Mouse (Mus musculus) intestine, postnatal 0 days (tissue): Measurements from ENCODE around the gene Nptx1. TPM values are rescaled to one million over a fixed set of nuclear protein-coding genes. Genes with fewer than 3 reads are reported as not detected.

Source experiments
- ATAC-seq: fragments of 200-750 bp; cut with Nextera tagmentation; 2 replicates; pipeline ENCODE4 v1.8.0; 2017; ENCODE audit warnings: mild to moderate bottlenecking, moderate TSS enrichment, moderate library complexity
- H3K27ac ChIP-seq: fragments of 300-500 bp; sonication (generic); 2 replicates; pipeline ENCODE4 v1.5.1; 2014; ENCODE audit warnings: mild to moderate bottlenecking, low read depth, low read length, moderate library complexity
- H3K27me3 ChIP-seq: fragments of 300-500 bp; sonication (generic); replicated peaks from 2 replicates; pipeline ENCODE4 v1.6.1; 2014; ENCODE audit warnings: low read length, mixed read lengths; ENCODE audit not compliant: control insufficient read depth, insufficient read depth
- H3K36me3 ChIP-seq: fragments of 300-500 bp; sonication (generic); 2 replicates; pipeline ENCODE4 v1.6.1; 2014; ENCODE audit warnings: mild to moderate bottlenecking, moderate library complexity; ENCODE audit not compliant: control insufficient read depth, insufficient read depth
- H3K4me1 ChIP-seq: fragments of 300-500 bp; sonication (generic); replicated peaks from 2 replicates; pipeline ENCODE4 v1.6.1; 2014; ENCODE audit warnings: antibody characterized with exemption, low read length, mixed read lengths; ENCODE audit not compliant: control insufficient read depth, insufficient read depth
- H3K4me2 ChIP-seq: fragments of 300-500 bp; sonication (generic); replicated peaks from 2 replicates; pipeline ENCODE4 v1.6.1; 2014; ENCODE audit warnings: low read depth, mild to moderate bottlenecking, moderate library complexity
- H3K4me3 ChIP-seq: fragments of 300-500 bp; sonication (generic); 2 replicates; pipeline ENCODE4 v1.5.1; 2014; ENCODE audit warnings: low read depth, low read length
- H3K9ac ChIP-seq: fragments of 300-500 bp; sonication (generic); 2 replicates; pipeline ENCODE4 v1.6.1; 2014; ENCODE audit warnings: mild to moderate bottlenecking, low read depth, low read length
- H3K9me3 ChIP-seq: fragments of 300-500 bp; sonication (generic); 2 replicates; pipeline ENCODE4 v1.6.1; 2016; ENCODE audit warnings: mixed run types; ENCODE audit not compliant: control insufficient read depth
- CTCF ChIP-seq: sonication (generic); IDR thresholded peaks from 2 replicates; pipeline ENCODE4 v1.5.1; 2016; ENCODE audit warnings: low read depth, mild to moderate bottlenecking, control low read depth, antibody characterized with exemption, moderate library complexity
- WGBS: fragments of 180-500 bp; shearing (Covaris S2); extraction: QIAGEN DNeasy Blood & Tissue Kit; methylation state at CpG from one replicate; pipeline ENCODE4 v1.1.7; 2014; 5-methylcytosine and 5-hydroxymethylcytosine counted together
- polyA plus RNA-seq: library from polyadenylated mRNA; unstranded; fragments of >200 nt; fragmentation: Nextera tagmentation; extraction: Ambion mirVana; gene quantifications from 2 replicates; pipeline ENCODE4 v1.2.1, GENCODE M21; 2015

Nptx1 gene
- polyA plus RNA-seq, 1 experiment from 2014 or later: 0.26 TPM

GRCm38 (mm10) chr11:119576855-119577254, 29.3 kb upstream of the Nptx1 start:
- no peaks in the 10 kb centered on the region for H3K9me3 ChIP-seq
- no peaks in the 10 kb centered on the region for H3K27me3 ChIP-seq
- no peak for ATAC-seq
- no peak for TF ChIP-seq CTCF
- 23% methylated on average over 4 of the region's 4 CpGs for WGBS
- H3K4me1 ChIP-seq: no peaks in the 10 kb centered on the region
- no peak overlapping the region for H3K9ac ChIP-seq
- no peaks in the 10 kb centered on the region for H3K36me3 ChIP-seq
- H3K4me3 ChIP-seq: no peak overlapping the region
- H3K4me2 ChIP-seq: no peak overlapping the region
- H3K27ac ChIP-seq: no peak overlapping the region

DNA sequence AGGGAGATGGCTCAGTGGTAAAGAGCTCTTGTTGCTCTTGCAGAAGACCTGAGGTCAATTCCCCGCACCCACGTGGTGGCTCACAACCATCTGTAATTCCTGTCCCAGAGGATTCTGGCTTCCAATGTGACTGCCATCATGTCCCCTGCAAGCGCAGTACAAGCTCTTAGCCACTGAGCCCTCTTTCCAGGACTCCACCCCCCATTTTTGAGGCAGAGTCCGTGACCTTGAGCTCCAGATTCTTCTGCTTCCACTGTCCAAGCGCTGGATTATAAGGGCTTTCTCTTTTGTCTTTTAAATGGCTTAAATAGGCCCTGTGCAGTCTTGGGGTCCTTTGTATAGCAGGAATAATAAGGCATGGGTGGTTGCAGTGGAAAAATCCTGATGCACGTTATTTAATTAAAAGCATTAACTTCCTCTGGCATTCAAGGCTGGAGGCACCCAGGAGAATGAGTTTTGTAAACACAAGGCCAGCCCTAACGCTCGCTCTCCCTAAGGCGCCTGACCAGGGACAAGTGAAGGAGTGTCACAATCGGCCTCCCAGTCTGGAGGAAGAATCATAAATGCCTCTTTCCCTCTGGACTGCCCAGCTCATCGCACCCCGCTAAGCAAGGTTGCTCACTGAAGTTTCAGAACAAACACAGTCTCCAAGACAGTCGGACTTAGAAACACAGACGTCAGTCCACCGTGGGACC, 24.9 kb upstream of the Nptx1 start:
- 48% methylated on average over 15 of the region's 15 CpGs for WGBS
- Histone ChIP-seq H3K27me3 (no peaks in the 10 kb centered on the region), H3K36me3 (no peaks in the 10 kb centered on the region), H3K4me3 (no peak overlapping the region), H3K4me1 (no peaks in the 10 kb centered on the region), H3K9ac (no peak overlapping the region), H3K9me3 (no peaks in the 10 kb centered on the region), H3K27ac (no peak overlapping the region), H3K4me2 (no peak overlapping the region)
- no peak for ATAC-seq
- no peak for TF ChIP-seq CTCF

DNA sequence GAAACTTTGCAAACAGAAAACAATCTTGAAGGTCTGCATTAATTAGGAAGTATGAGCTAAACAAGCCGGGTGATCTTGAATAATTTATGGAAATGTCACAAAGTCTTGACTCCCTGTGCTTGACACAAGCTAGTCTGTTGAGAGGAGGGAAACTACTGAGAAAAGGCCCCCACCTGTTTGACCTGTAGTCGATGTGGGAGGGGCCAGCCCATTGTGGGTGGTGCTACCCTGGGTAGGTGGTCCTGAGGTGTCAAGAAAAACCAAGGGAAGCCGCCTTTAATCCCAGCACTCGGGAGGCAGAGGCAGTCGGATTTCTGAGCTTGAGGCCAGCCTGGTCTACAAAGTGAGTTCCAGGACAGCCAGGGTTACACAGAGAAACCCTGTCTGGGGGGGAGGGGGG, 18.6 kb upstream of the Nptx1 start:
- no peak overlapping the region for H3K9ac ChIP-seq
- no peak overlapping the region for H3K4me3 ChIP-seq
- H3K27ac ChIP-seq: no peak overlapping the region
- no peaks in the 10 kb centered on the region for H3K9me3 ChIP-seq
- no peaks in the 10 kb centered on the region for H3K27me3 ChIP-seq
- no peaks in the 10 kb centered on the region for H3K4me1 ChIP-seq
- no peak for ATAC-seq
- no peak for TF ChIP-seq CTCF
- no peaks in the 10 kb centered on the region for H3K36me3 ChIP-seq
- H3K4me2 ChIP-seq: no peak overlapping the region
- WGBS: 51% methylated on average over 5 of the region's 5 CpGs

GRCm38 (mm10) chr11:119565684-119566083, 18.1 kb upstream of the Nptx1 start:
- 40% methylated on average over 10 of the region's 10 CpGs for WGBS
- no peak overlapping the region for H3K27ac ChIP-seq
- H3K9ac ChIP-seq: no peak overlapping the region
- H3K4me1 ChIP-seq: no peaks in the 10 kb centered on the region
- no peaks in the 10 kb centered on the region for H3K36me3 ChIP-seq
- H3K4me3 ChIP-seq: no peak overlapping the region
- H3K27me3 ChIP-seq: no peaks in the 10 kb centered on the region
- no peak for TF ChIP-seq CTCF
- ATAC-seq: no peak
- H3K4me2 ChIP-seq: no peak overlapping the region
- no peaks in the 10 kb centered on the region for H3K9me3 ChIP-seq

- H3K36me3 ChIP-seq: no peaks in the 10 kb centered on the region
- no peak overlapping the region for H3K4me3 ChIP-seq
- no peak overlapping the region for H3K4me2 ChIP-seq
- no peaks in the 10 kb centered on the region for H3K9me3 ChIP-seq
- H3K4me1 ChIP-seq: no peaks in the 10 kb centered on the region
- ATAC-seq: no peak
- no peak overlapping the region for H3K9ac ChIP-seq
- H3K27ac ChIP-seq: no peak overlapping the region
- TF ChIP-seq CTCF: no peak
- 64% methylated on average over 7 of the region's 7 CpGs for WGBS
- H3K27me3 ChIP-seq: no peaks in the 10 kb centered on the region
Measured at GRCm38 (mm10) chr11:119565021-119565420, 17.5 kb upstream of the Nptx1 start.

- H3K9ac ChIP-seq: no peak overlapping the region
- no peaks in the 10 kb centered on the region for H3K4me1 ChIP-seq
- H3K27ac ChIP-seq: no peak overlapping the region
- TF ChIP-seq CTCF: no peak
- H3K4me3 ChIP-seq: no peak overlapping the region
- no peak for ATAC-seq
- no peaks in the 10 kb centered on the region for H3K9me3 ChIP-seq
- no peaks in the 10 kb centered on the region for H3K36me3 ChIP-seq
- 82% methylated on average over 10 of the region's 10 CpGs for WGBS
- no peaks in the 10 kb centered on the region for H3K27me3 ChIP-seq
- no peak overlapping the region for H3K4me2 ChIP-seq
Measured at GRCm38 (mm10) chr11:119564383-119564782, 16.8 kb upstream of the Nptx1 start.
